In the genomic region with DNA sequence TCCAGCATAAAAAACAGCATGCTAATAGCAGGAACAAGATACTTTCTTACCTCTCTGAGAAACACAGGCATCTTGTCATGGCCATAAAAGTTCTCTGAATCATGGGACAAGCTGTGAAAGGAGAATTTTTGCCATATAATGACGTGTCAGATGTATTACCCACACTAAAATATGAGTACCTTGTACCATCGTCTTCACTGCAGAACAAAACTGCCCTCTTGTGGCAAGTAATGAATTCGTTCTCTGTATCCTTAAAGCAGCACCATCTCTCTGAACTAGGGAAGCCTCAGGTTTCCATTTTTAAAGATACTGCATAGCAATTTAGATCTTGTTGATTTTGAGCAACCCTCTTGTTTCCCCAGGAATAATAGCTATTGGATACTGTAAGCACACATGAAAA, we compare ENCODE assay signal across 8 mouse cellular contexts.
DNase-seq lines count a peak whose midpoint lies in the region; ATAC-seq and TF ChIP-seq lines count a peak whose summit lies in the region.

No protein-coding gene starts in this region.

- no peak overlapping the region for H3K9ac ChIP-seq in forebrain, embryonic 14.5 days (ENCODE audit: low read length)
- no peak overlapping the region for H3K9ac ChIP-seq in forebrain, embryonic 12.5 days
- H3K9ac ChIP-seq in intestine, embryonic 15.5 days, result no peak overlapping the region
- H3K9ac ChIP-seq in lung, postnatal 0 days (replicated peaks; ENCODE audit: low read depth), result no peak overlapping the region

- DNase-seq in forebrain, embryonic 14.5 days (ENCODE audit: low spot score), result peak; percentile 77
- peak; percentile 26 to 63 for DNase-seq in right cerebral cortex, adult 2 months (ENCODE audit: low spot score in 2 of 2)
- DNase-seq in right cerebral cortex, postnatal 14 days, result no peak
- DNase-seq in cerebellum, adult 9-11 months, result peak; percentile 52
- DNase-seq in lung, postnatal 0 days (ENCODE audit: low spot score), result peak; percentile 79
- peak; percentile 73 for DNase-seq in splenic B cell, adult 2 months (ENCODE audit: low read depth, low spot score)

- H3K27me3 ChIP-seq in forebrain, embryonic 14.5 days (replicated peaks; ENCODE audit: control insufficient read depth, insufficient read depth, low read length), result no peaks in the 10 kb centered on the region
- no peaks in the 10 kb centered on the region for H3K27me3 ChIP-seq in forebrain, embryonic 12.5 days
- H3K27me3 ChIP-seq in intestine, embryonic 15.5 days (replicated peaks), result no peaks in the 10 kb centered on the region
- no peaks in the 10 kb centered on the region for H3K27me3 ChIP-seq in lung, postnatal 0 days (replicated peaks; ENCODE audit: insufficient read depth, low read length)
- H3K27me3 ChIP-seq in splenic B cell, adult 2 months (ENCODE audit: control insufficient read depth, insufficient read depth, low read length, poor library complexity, severe bottlenecking), result no peaks in the 10 kb centered on the region

- ATAC-seq in forebrain, embryonic 14.5 days, result peak; percentile 71
- no peak for ATAC-seq in forebrain, embryonic 12.5 days (ENCODE audit: low FRiP score)
- ATAC-seq in intestine, embryonic 15.5 days, result peak; percentile 53; the same call in 1 of the 2 replicates
- ATAC-seq in lung, postnatal 0 days, result peak; percentile 44; the same call in 1 of the 2 replicates

- H3K36me3 ChIP-seq in forebrain, embryonic 14.5 days (ENCODE audit: control insufficient read depth, insufficient read depth, low read length), result no peaks in the 10 kb centered on the region; the same call in 1 of the 2 replicates
- H3K36me3 ChIP-seq in forebrain, embryonic 12.5 days (replicated peaks), result no peaks in the 10 kb centered on the region
- no peaks in the 10 kb centered on the region for H3K36me3 ChIP-seq in intestine, embryonic 15.5 days
- no peaks in the 10 kb centered on the region for H3K36me3 ChIP-seq in lung, postnatal 0 days (ENCODE audit: insufficient read depth, low read length)
- no peaks in the 10 kb centered on the region for H3K36me3 ChIP-seq in splenic B cell, adult 2 months (ENCODE audit: control insufficient read depth, insufficient read depth, low read length, poor library complexity, severe bottlenecking)

- no peak overlapping the region for H3K4me2 ChIP-seq in forebrain, embryonic 14.5 days (ENCODE audit: low read length)
- H3K4me2 ChIP-seq in forebrain, embryonic 12.5 days, result no peak overlapping the region
- H3K4me2 ChIP-seq in intestine, embryonic 15.5 days (replicated peaks), result no peak overlapping the region
- H3K4me2 ChIP-seq in lung, postnatal 0 days (replicated peaks; ENCODE audit: low read depth, low read length), result no peak overlapping the region

- H3K27ac ChIP-seq in forebrain, embryonic 14.5 days (ENCODE audit: low read depth, low read length), result no peak overlapping the region
- no peak overlapping the region for H3K27ac ChIP-seq in forebrain, embryonic 12.5 days
- no peak overlapping the region for H3K27ac ChIP-seq in intestine, embryonic 15.5 days
- H3K27ac ChIP-seq in lung, postnatal 0 days (ENCODE audit: low read length), result no peak overlapping the region

- H3K9me3 ChIP-seq in forebrain, embryonic 14.5 days (replicated peaks; ENCODE audit: control insufficient read depth, low read length), result no peaks in the 10 kb centered on the region
- H3K9me3 ChIP-seq in forebrain, embryonic 12.5 days, result no peaks in the 10 kb centered on the region
- H3K9me3 ChIP-seq in intestine, embryonic 15.5 days, result no peaks in the 10 kb centered on the region
- no peaks in the 10 kb centered on the region for H3K9me3 ChIP-seq in lung, postnatal 0 days (ENCODE audit: low read length)

- TF ChIP-seq CTCF in lung, postnatal 0 days (IDR thresholded peaks at IDR 0.05), result peak; percentile 80

- TF ChIP-seq EP300 in lung, postnatal 0 days (IDR thresholded peaks at IDR 0.05), result no peak

- H3K4me3 ChIP-seq in forebrain, embryonic 14.5 days (ENCODE audit: low read depth, low read length), result no peak overlapping the region
- H3K4me3 ChIP-seq in forebrain, embryonic 12.5 days (replicated peaks), result no peak overlapping the region
- no peak overlapping the region for H3K4me3 ChIP-seq in intestine, embryonic 15.5 days (replicated peaks)
- H3K4me3 ChIP-seq in lung, postnatal 0 days (ENCODE audit: low read depth, low read length), result no peak overlapping the region

- WGBS in forebrain, embryonic 14.5 days, result 14% methylated on average over 3 of the region's 3 CpGs
- 23% methylated on average over 3 of the region's 3 CpGs for WGBS in forebrain, embryonic 12.5 days
- 8% methylated on average over 3 of the region's 3 CpGs for WGBS in intestine, embryonic 15.5 days
- WGBS in lung, postnatal 0 days, result 7% methylated on average over 3 of the region's 3 CpGs

- H3K4me1 ChIP-seq in forebrain, embryonic 14.5 days (ENCODE audit: control insufficient read depth, insufficient read depth, low read length), result no peaks in the 10 kb centered on the region
- no peaks in the 10 kb centered on the region for H3K4me1 ChIP-seq in forebrain, embryonic 12.5 days
- H3K4me1 ChIP-seq in intestine, embryonic 15.5 days (replicated peaks), result no peaks in the 10 kb centered on the region
- no peaks in the 10 kb centered on the region for H3K4me1 ChIP-seq in lung, postnatal 0 days (ENCODE audit: insufficient read depth, low read depth, low read length)
